Mouse (Mus musculus): ENCODE results near the gene Rnaseh2b. TPM values are rescaled to one million over a fixed set of nuclear protein-coding genes. Genes with fewer than 3 reads are reported as not detected.
A peak's percentile ranks its signal among the peaks of the same experiment; 100 is the strongest.

Rnaseh2b gene
- total RNA-seq, 4 experiments from 2014 or later: 9.2 to 16.8 (median 12.6) TPM

DNA sequence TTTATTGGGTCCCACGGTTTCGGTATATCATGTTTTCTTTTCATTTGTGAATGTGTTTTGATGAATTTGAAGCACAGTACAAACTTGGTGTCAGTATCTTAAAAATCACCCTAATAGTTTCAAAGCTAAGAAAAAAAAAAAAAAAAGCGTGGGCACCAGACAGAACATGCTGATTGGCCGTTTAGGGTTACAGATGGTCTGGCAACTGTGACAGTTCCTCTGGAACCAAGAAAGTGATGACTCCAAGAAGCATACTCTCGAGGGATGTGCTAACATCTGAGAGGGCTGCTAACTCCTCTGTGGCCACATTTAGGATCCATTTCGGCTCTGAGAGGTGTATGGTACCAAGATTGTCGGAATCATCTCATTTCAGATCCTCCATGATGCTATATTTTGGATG, 62.8 kb downstream of the Rnaseh2b start:
- DNase-seq (ENCODE audit: low spot score in 2 of 2): no peak

DNA sequence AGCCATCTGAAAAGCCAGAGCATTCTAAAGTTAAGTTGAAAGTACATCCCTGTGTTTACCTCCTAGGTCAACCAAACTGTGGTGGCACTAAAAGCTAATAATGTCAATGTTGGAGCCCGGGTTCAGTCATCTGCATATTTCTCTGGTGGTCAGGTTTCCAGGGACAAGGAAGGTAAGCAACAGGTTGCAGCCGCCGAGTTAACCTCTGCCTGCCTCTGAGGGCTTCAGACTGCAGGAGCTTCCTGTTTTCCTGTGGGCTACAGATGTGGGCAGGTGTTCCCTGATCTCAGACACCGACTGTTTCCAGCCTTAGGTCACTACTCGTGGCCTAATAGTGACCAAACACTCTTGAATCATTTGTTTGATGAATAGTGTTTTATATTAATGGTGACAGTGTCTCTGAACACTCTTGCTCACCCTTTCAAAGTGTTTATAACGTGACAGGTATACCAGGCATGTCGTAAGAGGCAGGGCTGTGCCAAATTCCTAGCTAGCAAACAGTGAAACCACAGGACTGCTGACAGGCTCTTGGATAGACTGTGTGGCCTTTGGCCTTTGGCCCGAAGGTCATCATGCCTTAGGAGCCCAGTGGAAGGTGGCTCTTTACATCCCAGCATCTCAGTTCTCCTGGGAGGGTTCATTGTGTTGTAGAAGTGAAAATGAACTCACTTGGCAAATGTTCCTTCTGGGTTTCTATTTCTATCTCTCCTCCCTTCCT, 69.0 kb downstream of the Rnaseh2b start:
- no peak for DNase-seq (ENCODE audit: low spot score in 2 of 2)

DNA sequence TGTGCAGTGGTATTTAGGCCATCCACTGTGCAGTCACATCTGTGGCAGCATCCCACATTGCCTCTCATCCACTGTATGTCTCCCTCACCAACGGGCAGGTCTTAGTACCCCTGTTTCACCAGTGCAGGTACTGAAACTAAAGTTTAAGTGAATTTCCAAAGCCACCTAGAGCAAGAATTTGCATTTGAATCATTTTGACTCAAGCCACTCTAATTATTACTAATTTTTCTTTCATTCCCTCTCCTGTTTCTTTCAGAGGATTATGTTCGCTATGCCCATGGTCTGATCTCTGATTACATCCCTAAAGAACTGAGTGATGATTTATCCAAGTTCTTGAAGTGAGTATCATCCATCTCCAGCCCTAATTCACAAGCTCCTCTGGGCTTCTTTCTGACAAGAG, 71.4 kb downstream of the Rnaseh2b start:
- DNase-seq (ENCODE audit: low spot score in 2 of 2): no peak

DNA sequence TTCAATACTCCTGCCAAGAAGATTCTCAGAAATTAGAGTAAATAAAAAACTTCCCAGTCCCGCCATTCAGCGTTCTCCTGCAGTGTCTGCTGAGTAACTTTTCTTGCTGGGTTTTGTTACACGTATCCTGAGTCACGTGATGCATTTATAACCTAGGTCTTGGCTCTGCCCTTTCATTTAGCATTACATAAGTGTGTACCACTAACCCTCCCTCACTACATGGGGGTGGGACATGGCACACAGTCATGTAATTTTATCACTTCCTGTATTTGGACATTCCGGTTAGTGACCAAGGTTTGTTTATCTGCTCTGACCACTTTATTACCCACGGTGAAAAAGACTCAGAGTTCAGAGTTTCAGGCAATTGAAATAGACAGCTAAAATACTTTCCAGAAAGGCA, 78.4 kb downstream of the Rnaseh2b start:
- DNase-seq (ENCODE audit: low spot score in 2 of 2): no peak

DNA sequence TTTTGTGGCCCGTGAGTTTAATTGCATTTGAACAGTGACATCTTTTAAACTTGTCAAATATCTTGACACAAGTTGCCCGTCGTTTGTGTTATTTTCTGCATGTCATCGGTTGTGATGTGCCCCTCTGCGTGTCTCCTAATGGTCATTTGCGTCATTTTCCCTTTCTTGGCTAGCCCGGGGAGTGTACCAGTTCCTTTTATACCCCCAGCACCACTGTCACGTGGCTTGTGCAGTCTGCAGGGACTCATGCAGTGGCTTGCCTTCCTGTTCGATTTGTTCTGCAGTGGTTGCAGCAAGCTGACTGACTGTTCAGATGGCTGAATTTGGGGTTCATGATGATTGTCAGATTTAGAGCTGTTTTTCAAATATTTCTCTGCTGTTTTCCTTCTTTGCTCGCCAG, 81.6 kb downstream of the Rnaseh2b start:
- no peak for DNase-seq (ENCODE audit: low spot score in 2 of 2)

DNA sequence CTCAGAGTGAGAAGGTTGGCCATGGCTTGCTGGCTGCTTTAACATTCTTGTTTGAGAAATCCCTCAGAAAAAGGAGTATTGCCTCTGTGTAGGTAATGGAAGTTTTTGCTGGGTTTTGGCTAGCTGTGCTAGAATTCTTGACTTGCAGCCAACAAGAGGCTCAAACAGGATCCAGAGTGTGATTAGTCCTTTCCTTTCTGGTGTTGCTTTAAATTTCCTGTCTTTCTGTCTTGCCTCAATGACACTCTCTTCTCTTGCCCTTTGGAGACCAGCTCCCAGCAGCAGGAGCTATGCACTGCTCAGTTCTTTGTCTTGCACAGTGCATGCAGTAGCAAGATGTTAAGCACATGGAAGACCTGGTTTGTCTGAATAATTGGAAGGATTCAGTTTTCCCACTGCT, 83.3 kb downstream of the Rnaseh2b start:
- no peak for DNase-seq (ENCODE audit: low spot score in 2 of 2)

DNA sequence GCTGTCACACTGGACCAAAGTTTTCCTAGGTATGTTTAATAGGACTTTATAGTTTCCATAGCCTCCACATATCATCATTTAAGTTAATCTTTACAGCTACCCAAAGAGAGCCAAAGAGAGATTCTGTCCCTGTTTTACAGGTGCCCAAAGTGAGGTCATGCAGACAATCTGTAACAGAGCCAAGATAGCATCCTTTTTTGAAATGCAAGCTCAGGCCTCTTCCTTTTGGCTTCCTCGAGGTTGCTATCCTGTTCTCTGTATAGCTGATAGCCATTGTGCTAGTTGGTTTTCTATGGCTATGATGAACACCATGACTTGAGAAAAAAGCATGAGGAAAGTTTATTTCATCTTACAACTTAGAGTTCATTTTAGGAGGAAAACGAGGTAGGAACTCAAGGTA, 83.7 kb downstream of the Rnaseh2b start:
- no peak for DNase-seq (ENCODE audit: low spot score in 2 of 2)

DNA sequence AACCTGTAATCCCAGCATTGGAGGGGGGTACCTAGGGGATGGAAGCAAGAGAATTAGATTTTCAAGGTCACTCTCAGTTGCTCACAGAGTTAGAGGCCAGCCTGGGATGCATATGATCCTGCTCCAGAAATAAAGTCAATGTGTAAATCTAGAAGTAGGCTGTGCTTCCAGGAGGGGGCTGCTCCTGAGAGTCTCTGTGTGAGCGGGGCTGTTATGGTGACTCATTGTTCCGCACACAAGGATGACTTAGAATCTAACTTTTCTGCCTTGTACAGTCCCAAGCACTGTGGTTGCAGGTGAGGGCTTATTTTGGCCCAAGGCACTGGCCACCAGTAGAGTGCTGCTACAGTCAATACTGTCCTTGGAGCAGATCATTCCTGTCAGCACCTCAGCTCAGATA, 87.0 kb downstream of the Rnaseh2b start:
- no peak for DNase-seq (ENCODE audit: low spot score in 2 of 2)

DNA sequence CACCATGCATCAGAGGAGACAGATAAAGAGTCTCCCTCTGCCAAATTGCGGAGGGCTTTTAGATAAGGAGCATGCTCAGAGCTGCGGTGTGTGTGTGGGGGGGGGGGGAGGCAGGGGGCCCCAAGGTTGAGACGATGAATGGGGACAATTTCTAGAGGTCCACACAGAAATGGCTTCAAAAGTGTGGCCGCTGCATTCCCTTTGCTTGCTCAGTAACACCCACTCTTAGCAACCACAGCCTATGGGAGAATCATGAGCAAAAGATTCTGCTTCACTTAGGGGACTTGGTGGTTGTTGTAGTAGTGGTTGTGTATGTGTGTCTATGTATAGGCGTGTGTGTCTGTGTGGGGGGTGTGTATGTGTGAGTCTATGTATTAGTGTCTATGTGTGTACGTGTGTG, 88.2 kb downstream of the Rnaseh2b start:
- no peak for DNase-seq (ENCODE audit: low spot score in 2 of 2)

DNA sequence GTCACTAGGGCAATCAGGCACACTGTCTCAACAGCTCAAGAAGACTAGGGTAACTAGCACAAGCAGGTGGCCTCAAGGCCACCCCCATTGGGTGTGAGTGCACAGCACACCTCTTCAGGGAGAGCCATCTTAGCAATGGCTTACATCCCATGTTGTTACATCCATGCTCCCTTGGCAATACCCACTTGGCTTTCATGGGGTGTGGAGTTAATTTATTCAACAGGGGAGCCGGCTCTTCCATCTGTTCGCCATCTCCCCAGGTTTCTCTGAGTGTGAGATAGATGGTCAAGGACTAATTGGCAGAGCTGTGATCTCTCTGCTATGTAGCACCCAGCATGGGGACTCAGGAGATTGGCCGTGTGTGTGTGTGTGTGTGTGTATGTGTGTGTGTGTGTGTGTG, 90.7 kb downstream of the Rnaseh2b start:
- no peak for DNase-seq (ENCODE audit: low spot score in 2 of 2)

DNA sequence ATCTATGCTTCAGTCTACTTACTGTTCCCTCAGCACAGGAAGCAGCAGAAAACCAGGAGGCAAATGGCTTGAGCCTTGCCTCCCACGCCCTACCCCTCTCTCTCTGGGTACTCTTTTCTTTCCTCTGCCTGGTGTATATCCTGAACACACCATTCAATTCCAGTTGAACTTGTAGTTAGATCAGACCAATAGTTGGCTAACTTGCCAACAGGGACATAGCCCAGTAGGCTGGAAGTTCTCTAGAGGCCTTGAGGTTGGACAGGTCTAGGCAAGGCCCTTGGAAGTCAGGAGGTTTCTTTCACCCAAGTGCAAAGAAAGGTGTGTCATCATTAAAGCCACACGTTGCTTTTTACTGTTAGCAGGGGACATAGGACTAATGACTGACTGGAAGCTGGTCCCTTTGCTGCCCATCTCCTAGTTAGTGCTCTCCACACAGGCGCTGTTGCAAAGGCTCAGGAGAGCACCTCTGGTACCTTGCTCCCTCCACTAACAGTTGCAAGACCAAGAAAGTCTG, 91.5 kb downstream of the Rnaseh2b start:
- DNase-seq (ENCODE audit: low spot score in 2 of 2): no peak

DNA sequence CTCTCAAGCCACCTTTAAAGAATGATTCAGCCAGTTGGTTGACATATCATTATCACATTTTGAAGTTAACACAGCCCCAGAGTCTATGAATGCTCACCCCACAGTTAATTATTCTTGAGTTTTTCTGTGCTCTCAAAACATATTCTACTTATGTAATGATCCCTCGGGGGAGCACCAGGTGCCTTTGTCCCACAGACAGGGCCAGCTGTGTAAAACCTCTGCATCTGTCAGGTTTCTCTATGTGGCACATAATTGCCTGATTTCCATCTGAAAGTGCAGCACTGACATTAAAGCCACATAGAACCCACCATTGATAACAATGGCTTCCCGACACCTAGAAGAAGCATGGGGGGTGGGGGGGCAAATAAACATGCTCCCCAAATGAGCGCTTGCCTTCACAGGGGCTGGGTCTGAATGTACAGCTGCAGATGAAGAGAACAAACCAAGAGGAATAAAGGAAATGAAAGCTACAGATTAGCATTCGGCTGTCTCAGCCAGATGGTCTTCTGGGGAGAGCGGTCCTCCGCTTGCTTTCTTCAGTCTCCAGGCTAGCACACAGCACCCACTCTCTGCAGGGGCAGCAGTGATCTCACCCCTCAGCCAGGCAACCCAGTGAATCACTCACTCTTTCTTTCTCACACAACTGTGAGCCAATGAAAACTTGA, 96.8 kb downstream of the Rnaseh2b start:
- peak; percentile 22 to 38 for DNase-seq (ENCODE audit: low spot score in 2 of 2)

DNA sequence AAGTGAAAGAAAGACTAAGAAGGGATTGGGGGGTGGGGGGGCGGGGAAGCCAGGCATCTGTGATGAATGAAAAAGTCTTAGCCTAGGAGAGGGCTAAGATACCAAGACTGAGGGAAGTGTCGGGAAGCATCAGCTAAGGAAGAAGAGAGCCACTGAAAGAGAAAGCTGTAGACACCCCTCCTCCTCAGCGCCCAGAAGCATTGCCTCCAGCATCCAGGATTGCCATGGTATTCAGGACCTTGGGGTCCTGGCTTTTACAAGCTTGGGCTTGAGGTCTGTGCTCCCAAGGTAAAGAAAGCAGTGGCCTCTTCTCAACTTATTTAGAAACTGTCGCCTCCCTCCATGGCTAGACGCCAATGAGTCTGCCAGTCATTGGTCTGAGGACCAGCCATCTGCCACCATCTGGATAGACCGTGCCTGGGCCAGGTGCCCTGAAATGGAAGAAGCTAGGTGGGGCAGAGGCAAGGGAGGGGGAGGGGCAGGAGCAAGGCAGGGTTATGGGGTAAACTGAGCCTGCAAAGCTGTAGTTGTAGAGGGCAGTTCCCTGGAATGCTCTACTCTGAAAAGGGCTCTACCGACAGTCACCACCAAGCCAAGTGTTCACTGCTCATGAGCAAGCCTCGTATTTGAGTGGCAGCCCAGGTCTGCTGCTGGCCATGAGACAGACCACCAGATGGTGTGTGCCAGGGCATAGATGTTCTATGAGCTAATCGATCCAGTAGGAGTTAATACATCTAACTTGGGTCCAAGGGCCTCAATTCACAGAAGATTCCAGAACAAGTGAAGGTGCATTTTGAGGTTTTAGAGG, 97.5 kb downstream of the Rnaseh2b start:
- peak in 1 of 2 experiments; percentile 8 for DNase-seq (ENCODE audit: low spot score in 2 of 2)

DNA sequence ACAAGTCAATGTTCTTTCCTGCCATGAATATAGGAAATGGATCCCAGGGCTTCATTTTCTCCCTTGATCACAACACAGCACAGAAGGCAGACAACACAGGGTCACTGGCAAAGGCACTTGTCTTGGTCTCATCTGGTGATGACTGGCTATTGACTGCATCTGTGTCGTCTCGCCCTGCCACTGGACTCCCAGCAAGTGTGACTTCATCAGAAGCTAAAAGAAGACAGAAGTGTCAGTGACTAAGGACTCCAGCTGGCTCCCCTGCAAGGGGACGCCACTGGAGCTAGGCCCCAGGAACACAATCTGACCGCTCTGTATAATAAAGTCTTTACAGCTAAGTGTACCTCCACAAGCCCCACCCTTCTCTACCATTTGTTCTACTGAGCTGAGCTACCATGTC, 100.4 kb downstream of the Rnaseh2b start:
- no peak for DNase-seq (ENCODE audit: low spot score in 2 of 2)

DNA sequence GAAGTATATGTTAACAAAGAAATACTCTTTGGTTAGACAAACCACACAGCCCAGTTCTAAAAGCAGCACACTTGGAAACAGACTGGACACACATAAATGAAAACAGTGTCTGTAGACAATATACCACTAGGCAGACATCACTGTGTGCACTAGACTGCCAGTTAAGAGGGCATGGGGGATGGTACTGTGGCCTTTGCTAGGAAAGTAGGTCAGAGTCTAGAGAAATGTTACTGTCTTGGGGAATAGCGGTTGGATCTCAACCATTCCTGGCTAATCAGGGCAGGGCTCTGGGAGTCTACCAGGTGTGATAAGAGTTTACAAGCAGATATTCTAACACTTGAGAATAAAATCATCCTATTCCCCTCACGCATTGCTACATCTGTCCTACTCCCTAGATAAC, 103.0 kb downstream of the Rnaseh2b start:
- DNase-seq (ENCODE audit: low spot score in 2 of 2): no peak

DNA sequence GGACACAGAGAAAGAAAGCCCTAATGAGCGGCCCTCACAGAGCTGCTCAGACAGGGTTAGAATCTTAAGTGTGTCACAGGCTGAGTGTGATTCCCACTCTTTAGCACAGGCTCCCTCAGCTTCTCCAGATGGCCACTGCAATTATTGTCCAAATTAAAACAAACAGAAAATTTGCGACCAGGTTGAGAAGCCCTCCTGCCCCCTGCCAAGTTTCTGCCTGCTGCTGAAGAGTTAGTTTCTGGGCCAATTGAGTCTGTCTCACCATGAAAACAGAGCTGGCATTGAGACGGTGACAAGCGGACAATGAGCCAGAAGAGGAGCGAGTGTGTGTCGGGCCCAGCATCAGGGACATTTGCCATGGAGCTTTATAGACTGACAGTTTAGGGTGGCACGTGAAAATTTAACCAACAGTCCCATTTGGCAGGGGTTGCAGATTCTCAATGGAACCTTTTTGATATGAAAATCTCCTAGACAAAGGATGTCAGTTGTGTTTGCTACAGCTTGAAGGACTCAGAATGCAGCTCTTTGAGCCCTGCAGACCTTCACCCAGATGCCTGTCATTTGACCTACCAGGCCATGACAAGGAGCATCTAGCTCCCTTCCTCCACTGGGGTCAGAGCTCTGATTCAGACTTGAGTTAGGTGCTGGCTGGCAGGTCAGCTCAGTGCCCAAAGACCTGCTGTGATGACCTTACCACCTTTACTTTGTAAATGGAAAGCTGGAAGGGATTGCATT, 123.8 kb downstream of the Rnaseh2b start:
- DNase-seq (ENCODE audit: low spot score in 2 of 2): peak; percentile 19 to 36

DNA sequence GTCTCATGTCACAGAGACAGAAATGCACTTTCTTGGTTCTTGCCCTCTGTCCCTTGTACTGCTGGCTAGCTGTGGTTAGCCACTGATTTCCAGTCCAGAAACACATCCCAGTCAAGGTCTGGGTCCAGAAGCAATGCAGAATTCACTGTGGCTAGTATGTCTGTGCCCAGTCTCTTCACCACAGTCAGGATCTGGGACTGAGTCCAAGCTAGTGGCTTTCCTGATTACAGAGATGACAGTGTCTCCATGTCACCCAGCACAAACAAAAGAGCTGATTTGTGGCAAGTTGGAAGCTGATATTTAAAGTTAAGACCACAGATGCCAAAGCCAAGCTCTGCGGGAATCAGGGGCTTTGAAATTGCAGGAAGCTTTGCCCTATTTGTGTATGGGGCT, 124.3 kb downstream of the Rnaseh2b start:
- peak; percentile 32 to 48 for DNase-seq (ENCODE audit: low spot score in 2 of 2)

DNA sequence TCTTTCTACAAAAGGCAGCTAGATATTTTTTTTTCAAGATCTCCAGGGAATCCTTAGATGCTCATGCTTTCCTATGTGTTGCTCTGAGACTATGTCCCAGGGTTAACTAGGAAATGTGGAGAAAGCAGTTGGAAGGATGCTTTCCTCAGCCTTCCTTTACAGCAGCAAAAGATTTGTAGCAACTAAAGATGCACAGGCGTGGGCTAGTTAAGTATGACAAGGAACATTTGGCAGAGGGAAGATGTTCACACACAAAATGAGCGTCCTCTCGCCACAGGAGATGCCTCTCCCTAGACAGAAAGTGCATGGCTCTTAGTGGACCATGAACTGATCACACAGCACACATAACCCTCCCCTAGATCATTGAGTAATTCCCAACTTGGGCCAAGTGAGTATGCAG, 125.1 kb downstream of the Rnaseh2b start:
- DNase-seq (ENCODE audit: low spot score in 2 of 2): no peak

DNA sequence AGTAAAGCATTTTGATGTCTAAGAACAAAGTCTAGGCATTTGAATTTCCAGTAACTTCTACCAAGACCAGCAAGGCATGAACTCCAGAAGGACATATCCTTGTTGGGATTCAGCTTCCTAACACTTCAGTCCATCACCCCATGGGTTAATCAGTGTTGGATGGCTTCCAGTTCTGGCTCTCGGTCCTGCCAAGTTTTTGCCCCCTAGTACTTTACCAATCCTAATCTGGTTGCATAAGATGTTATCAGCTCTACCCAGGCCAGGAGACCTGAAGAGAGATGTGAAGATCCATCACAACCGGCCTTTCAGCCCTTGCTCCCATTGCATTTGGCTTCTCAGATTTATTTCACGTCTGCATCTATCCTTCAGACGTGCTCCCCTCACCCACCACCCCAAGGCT, 129.9 kb downstream of the Rnaseh2b start:
- no peak for DNase-seq (ENCODE audit: low spot score in 2 of 2)

All from layer of hippocampus, adult 8-10 months (tissue).